Mouse (Mus musculus) embryonic facial prominence, embryonic 11.5 days (tissue): ENCODE results near the gene Abcf2. TPM values are rescaled to one million over a fixed set of nuclear protein-coding genes. Genes with fewer than 3 reads are reported as not detected.
A peak's percentile ranks its signal among the peaks of the same experiment; 100 is the strongest.

Experiments
- ATAC-seq: fragments of 200-750 bp; cut with Nextera tagmentation; replicated peaks from 2 replicates; pipeline ENCODE4 v1.8.0; 2017; ENCODE audit warnings: low read depth; ENCODE audit not compliant: insufficient number of reproducible peaks, low FRiP score, low TSS enrichment
- DNase-seq: peaks from one replicate; pipeline ENCODE4 v3.0.0-alpha.2; 2015; ENCODE audit warnings: low spot score
- H3K27ac ChIP-seq: fragments of 300-500 bp; sonication (generic); replicated peaks from 2 replicates; pipeline ENCODE4 v1.5.1; 2014; ENCODE audit warnings: mild to moderate bottlenecking, low read depth, low read length, control low read depth
- H3K27me3 ChIP-seq: fragments of 300-500 bp; sonication (generic); 2 replicates; pipeline ENCODE4 v1.6.1; 2014; ENCODE audit warnings: mild to moderate bottlenecking, low read length, moderate library complexity, mixed read lengths; ENCODE audit not compliant: control insufficient read depth, insufficient read depth
- H3K36me3 ChIP-seq: fragments of 300-500 bp; sonication (generic); replicated peaks from 2 replicates; pipeline ENCODE4 v1.6.1; 2014; ENCODE audit warnings: low read depth, mild to moderate bottlenecking, low read length, moderate library complexity, mixed read lengths; ENCODE audit not compliant: control insufficient read depth, insufficient read depth
- H3K4me1 ChIP-seq: fragments of 300-500 bp; sonication (generic); 2 replicates; pipeline ENCODE4 v1.6.1; 2014; ENCODE audit warnings: low read length, mixed read lengths; ENCODE audit not compliant: control insufficient read depth, insufficient read depth
- H3K4me2 ChIP-seq: fragments of 300-500 bp; sonication (generic); 2 replicates; pipeline ENCODE4 v1.6.1; 2014; ENCODE audit warnings: low read depth, mild to moderate bottlenecking, control low read depth, low read length, moderate library complexity
- H3K4me3 ChIP-seq: fragments of 300-500 bp; sonication (generic); 2 replicates; pipeline ENCODE4 v1.5.1; 2014; ENCODE audit warnings: low read depth, low read length, control low read depth
- H3K9ac ChIP-seq: fragments of 300-500 bp; sonication (generic); replicated peaks from 2 replicates; pipeline ENCODE4 v1.6.1; 2014; ENCODE audit warnings: mild to moderate bottlenecking, control low read depth, low read length
- H3K9me3 ChIP-seq: fragments of 300-500 bp; sonication (generic); replicated peaks from 2 replicates; pipeline ENCODE4 v1.6.1; 2016; ENCODE audit warnings: mild to moderate bottlenecking, low read length, inconsistent platforms, mixed read lengths; ENCODE audit not compliant: control insufficient read depth
- WGBS: fragments of 180-500 bp; shearing (Covaris S2); extraction: QIAGEN DNeasy Blood & Tissue Kit; methylation state at CpG from one replicate; pipeline ENCODE4 v1.1.7; 2014; 5-methylcytosine and 5-hydroxymethylcytosine counted together
- polyA plus RNA-seq: library from polyadenylated mRNA; unstranded; fragments of >200 nt; fragmentation: Nextera tagmentation; extraction: Ambion mirVana; gene quantifications from 2 replicates; pipeline ENCODE4 v1.2.1, GENCODE M21; 2014

Abcf2 gene
- polyA plus RNA-seq, 1 experiment from 2014 or later = 159 TPM

GRCm38 (mm10) chr5:24599137-24599536 lies 21.9 kb upstream of the Abcf2 start:
- H3K4me3 ChIP-seq = peak overlapping the region; percentile 47; the same call in 1 of the 2 replicates
- DNase-seq (no peak), ATAC-seq (no peak)
- H3K9me3 ChIP-seq = no peaks in the 10 kb centered on the region
- no peak overlapping the region for H3K27ac ChIP-seq
- peaks cover 5% of the 10 kb centered on the region for H3K27me3 ChIP-seq
- H3K36me3 ChIP-seq = peaks cover 2% of the 10 kb centered on the region
- no peak overlapping the region for H3K9ac ChIP-seq
- H3K4me1 ChIP-seq = peaks cover 16% of the 10 kb centered on the region
- WGBS = 10% methylated on average over 8 of the region's 8 CpGs
- H3K4me2 ChIP-seq = peak overlapping the region; percentile 98

- H3K4me2 ChIP-seq = peak overlapping the region; percentile 98
- no peak overlapping the region for H3K27ac ChIP-seq
- H3K9ac ChIP-seq = peak overlapping the region; percentile 67
- WGBS = under 1% methylated on average over 35 of the region's 41 CpGs
- DNase-seq (peak; percentile 75), ATAC-seq (no peak)
- peaks cover 5% of the 10 kb centered on the region for H3K27me3 ChIP-seq
- peak overlapping the region; percentile 47 for H3K4me3 ChIP-seq
- peaks cover 11% of the 10 kb centered on the region for H3K4me1 ChIP-seq
- no peaks in the 10 kb centered on the region for H3K9me3 ChIP-seq
- peaks cover 2% of the 10 kb centered on the region for H3K36me3 ChIP-seq
Observed at GRCm38 (mm10) chr5:24598570-24599006, 21.3 kb upstream of the Abcf2 start.

GRCm38 (mm10) chr5:24597901-24598569 lies 20.8 kb upstream of the Abcf2 start:
- DNase-seq (no peak), ATAC-seq (no peak)
- Histone ChIP-seq H3K27ac (no peak overlapping the region), H3K4me2 (peak overlapping the region; percentile 98), H3K36me3 (peaks cover 2% of the 10 kb centered on the region), H3K4me3 (peak overlapping the region; percentile 47), H3K4me1 (peaks cover 7% of the 10 kb centered on the region), H3K9me3 (no peaks in the 10 kb centered on the region), H3K27me3 (peaks cover 5% of the 10 kb centered on the region), H3K9ac (peak overlapping the region; percentile 67)
- WGBS = 26% methylated on average over 15 of the region's 15 CpGs

GRCm38 (mm10) chr5:24597221-24597728 lies 20.0 kb upstream of the Abcf2 start:
- H3K9me3 ChIP-seq = no peaks in the 10 kb centered on the region
- H3K4me3 ChIP-seq = no peak overlapping the region
- peaks cover 3% of the 10 kb centered on the region for H3K4me1 ChIP-seq
- peaks cover 5% of the 10 kb centered on the region for H3K27me3 ChIP-seq
- no peak overlapping the region for H3K4me2 ChIP-seq
- peaks cover 2% of the 10 kb centered on the region for H3K36me3 ChIP-seq
- no peak overlapping the region for H3K27ac ChIP-seq
- no peak for ATAC-seq
- WGBS = 60% methylated on average over 2 of the region's 2 CpGs
- no peak overlapping the region for H3K9ac ChIP-seq
- peak; percentile 89 for DNase-seq

- peak overlapping the region; percentile 38; the same call in 1 of the 2 replicates for H3K27ac ChIP-seq
- ATAC-seq (0 out of 2 replicates have a peak, but pooled peaks have one; percentile 9), DNase-seq (peak; percentile 72)
- H3K4me1 ChIP-seq = peaks cover 3% of the 10 kb centered on the region
- no peaks in the 10 kb centered on the region for H3K9me3 ChIP-seq
- peaks cover 2% of the 10 kb centered on the region for H3K36me3 ChIP-seq
- H3K27me3 ChIP-seq = peaks cover 5% of the 10 kb centered on the region
- no peak overlapping the region for H3K9ac ChIP-seq
- WGBS = 22% methylated on average over 11 of the region's 11 CpGs
- no peak overlapping the region for H3K4me2 ChIP-seq
- H3K4me3 ChIP-seq = no peak overlapping the region
Observed at GRCm38 (mm10) chr5:24596519-24597171, 19.4 kb upstream of the Abcf2 start.

- Histone ChIP-seq H3K36me3 (peaks cover 2% of the 10 kb centered on the region), H3K4me1 (peaks cover 3% of the 10 kb centered on the region), H3K9me3 (no peaks in the 10 kb centered on the region), H3K9ac (no peak overlapping the region), H3K27me3 (peaks cover 5% of the 10 kb centered on the region), H3K4me3 (no peak overlapping the region), H3K4me2 (no peak overlapping the region), H3K27ac (peak overlapping the region; percentile 38; the same call in 1 of the 2 replicates)
- ATAC-seq = no peak
- no peak for DNase-seq
- WGBS = 66% methylated on average over 14 of the region's 14 CpGs
Observed at GRCm38 (mm10) chr5:24595786-24596380, 18.6 kb upstream of the Abcf2 start.

GRCm38 (mm10) chr5:24595261-24595660 lies 18.0 kb upstream of the Abcf2 start:
- ATAC-seq (no peak), DNase-seq (no peak)
- Histone ChIP-seq H3K9ac (no peak overlapping the region), H3K27me3 (peaks cover 3% of the 10 kb centered on the region; the same call in 1 of the 2 replicates), H3K9me3 (no peaks in the 10 kb centered on the region), H3K36me3 (peaks cover 2% of the 10 kb centered on the region), H3K4me1 (peaks cover 3% of the 10 kb centered on the region), H3K4me3 (no peak overlapping the region), H3K27ac (no peak overlapping the region), H3K4me2 (no peak overlapping the region)
- 91% methylated on average over 5 of the region's 5 CpGs for WGBS
